Mouse (Mus musculus): ENCODE data around the gene Nedd9. TPM values are rescaled to one million over a fixed set of nuclear protein-coding genes. Genes with fewer than 3 reads are reported as not detected.

Gene Nedd9
- polyA plus RNA-seq (2015; fragmentation: Nextera tagmentation; extraction: Ambion mirVana): 25.4 and 26.5 TPM in 2 replicates

DNA sequence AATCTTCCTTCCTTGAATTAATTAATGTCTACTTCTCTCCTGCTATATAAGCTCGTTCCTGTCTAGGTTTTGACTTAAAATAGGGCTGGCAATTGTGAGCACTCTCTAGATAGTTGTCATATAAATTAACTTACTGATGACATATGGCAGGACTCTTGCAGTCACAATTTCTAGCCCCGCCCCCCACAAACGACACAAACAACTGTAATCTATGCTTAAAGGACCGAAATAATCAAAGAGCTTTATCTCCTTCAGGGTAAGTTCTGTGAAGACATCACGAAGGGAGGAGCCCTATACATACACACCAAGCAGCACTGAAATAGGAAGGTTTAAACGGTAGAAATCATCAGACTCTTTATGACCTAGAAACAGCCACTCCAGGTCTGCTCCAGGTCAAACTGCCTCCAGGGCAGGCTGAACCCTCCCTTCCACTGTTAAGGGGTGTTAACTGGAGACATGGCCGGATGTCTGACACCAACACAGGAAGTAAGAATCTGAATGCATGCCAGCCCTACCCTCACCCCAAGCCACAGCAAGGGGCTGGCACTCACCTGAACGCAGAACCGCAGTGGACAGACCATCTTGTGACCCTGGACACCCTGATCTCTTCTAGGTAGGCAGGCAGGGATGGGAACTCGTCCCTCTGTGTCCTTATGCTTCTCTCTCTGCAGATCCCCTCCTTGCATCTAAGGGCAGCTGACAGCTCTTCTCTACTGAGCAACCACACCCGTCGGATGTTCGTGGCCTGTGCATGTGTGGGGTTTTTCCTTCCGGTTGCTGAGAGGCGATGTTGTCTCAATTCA, at the start of gene Nedd9:
Gene Nedd9, minus strand, starts transcription at position 757 of the 803 bp plus-strand sequence.
- Histone ChIP-seq H3K4me2 (replicated peaks) (no peak within 1 kb of the TSS), H3K36me3 (no peaks in the 10 kb centered on the region), H3K9ac (replicated peaks) (no peak within 1 kb of the TSS), H3K27ac (replicated peaks) (no peak within 1 kb of the TSS), H3K9me3 (no peaks in the 10 kb centered on the region), H3K4me3 (no peak within 1 kb of the TSS), H3K4me1 (no peaks in the 10 kb centered on the region), H3K27me3 (no peaks in the 10 kb centered on the region)
- WGBS: 81% methylated on average over 15 of the region's 15 CpGs
- ATAC-seq (replicated peaks): no peak

DNA sequence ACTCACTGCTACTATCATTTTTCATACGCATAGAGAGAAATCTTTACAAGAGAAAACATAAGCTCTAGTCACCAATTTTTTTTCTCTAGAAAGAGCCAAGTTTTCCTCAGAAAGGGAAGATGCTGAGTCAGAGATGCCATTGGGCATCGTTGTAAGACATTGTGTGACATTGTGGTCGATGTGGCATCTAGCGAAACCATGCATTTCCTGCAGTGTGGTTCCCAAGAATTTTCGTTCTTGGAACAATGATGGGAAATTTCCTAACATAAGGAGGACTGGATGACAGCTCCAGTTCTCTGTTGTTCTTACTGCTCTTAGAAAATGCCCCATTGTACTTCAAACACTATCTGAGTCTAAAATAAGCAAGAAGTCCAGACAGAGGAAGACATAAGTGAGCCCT, 45.5 kb upstream of the Nedd9 start:
- H3K4me2 ChIP-seq (replicated peaks): no peak overlapping the region
- no peak overlapping the region for H3K4me3 ChIP-seq
- H3K4me1 ChIP-seq: no peaks in the 10 kb centered on the region
- no peaks in the 10 kb centered on the region for H3K27me3 ChIP-seq
- WGBS: 88% methylated on average over 5 of the region's 5 CpGs
- no peaks in the 10 kb centered on the region for H3K36me3 ChIP-seq
- ATAC-seq (replicated peaks): no peak
- H3K9ac ChIP-seq (replicated peaks): no peak overlapping the region
- no peaks in the 10 kb centered on the region for H3K9me3 ChIP-seq
- H3K27ac ChIP-seq (replicated peaks): no peak overlapping the region

DNA sequence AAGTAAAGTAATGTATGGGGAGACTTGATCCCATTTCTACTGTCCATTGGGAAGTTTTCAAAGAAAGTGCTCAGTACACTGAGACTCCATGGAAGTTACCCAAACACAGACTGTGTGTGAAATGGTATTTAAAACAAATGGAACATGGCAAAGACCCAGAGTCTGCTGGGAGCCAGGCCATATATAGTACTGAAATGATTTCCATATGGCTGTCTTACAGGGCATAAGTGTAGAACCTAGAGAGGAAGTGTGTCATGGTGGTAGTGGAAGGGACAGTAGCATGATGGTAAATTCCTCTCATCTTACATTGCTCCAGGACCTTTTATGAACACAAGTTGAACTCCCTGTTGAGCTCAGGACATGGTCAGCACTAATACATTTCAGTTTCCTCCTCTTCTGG, 43.2 kb upstream of the Nedd9 start:
- ATAC-seq (replicated peaks): no peak

DNA sequence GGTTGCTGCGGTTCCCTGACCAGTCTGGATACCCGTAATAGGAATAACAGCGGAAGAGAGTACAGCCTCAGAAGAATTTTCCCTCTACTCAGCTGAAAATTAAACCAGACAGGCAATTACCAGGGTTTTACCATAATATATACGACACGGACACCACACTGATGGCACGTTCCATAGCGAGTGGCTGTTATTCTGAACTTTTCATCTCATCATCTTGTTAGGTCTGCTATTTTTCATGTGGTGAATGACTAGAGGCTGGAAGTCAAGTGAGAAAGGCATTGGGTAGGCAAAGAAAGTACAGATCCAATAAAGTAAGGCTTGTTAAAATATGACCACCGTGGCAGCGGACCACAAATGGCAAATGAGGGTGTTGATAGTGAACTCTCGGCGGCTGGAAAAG, 37.0 kb upstream of the Nedd9 start:
- Histone ChIP-seq H3K4me2 (replicated peaks) (no peak overlapping the region), H3K9me3 (no peaks in the 10 kb centered on the region), H3K27me3 (no peaks in the 10 kb centered on the region), H3K4me3 (no peak overlapping the region), H3K4me1 (no peaks in the 10 kb centered on the region), H3K9ac (replicated peaks) (no peak overlapping the region), H3K36me3 (no peaks in the 10 kb centered on the region), H3K27ac (replicated peaks) (no peak overlapping the region)
- ATAC-seq (replicated peaks): no peak
- 97% methylated on average over 11 of the region's 11 CpGs for WGBS

More for the DNA sequence above, 43.2 kb upstream of the Nedd9 start:
- Histone ChIP-seq H3K9ac (replicated peaks) (no peak overlapping the region), H3K27ac (replicated peaks) (no peak overlapping the region), H3K36me3 (no peaks in the 10 kb centered on the region), H3K4me3 (no peak overlapping the region), H3K27me3 (no peaks in the 10 kb centered on the region), H3K4me2 (replicated peaks) (no peak overlapping the region), H3K4me1 (no peaks in the 10 kb centered on the region), H3K9me3 (no peaks in the 10 kb centered on the region)

DNA sequence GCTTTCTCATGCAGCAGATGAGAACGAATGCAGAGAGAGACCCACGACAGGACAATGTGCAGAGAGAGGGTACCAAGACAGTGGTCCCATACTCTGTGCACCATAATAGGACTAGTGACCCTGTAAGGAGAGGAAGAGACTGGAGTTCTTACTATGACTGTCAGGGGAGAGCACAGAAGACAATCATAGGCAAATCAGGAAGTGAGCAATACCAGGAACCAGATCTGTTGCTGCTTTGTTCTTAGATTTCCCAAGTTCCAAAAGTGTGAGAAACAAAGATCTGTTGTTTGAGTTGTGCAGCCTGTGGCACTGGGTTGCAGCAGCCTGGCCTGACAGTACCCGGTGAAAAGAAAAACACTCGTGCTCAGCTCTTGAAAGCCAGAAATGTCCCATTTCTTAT, 34.1 kb upstream of the Nedd9 start:
- Histone ChIP-seq H3K4me1 (no peaks in the 10 kb centered on the region), H3K9ac (replicated peaks) (no peak overlapping the region), H3K27me3 (no peaks in the 10 kb centered on the region), H3K9me3 (no peaks in the 10 kb centered on the region), H3K27ac (replicated peaks) (no peak overlapping the region), H3K4me2 (replicated peaks) (no peak overlapping the region), H3K4me3 (no peak overlapping the region), H3K36me3 (no peaks in the 10 kb centered on the region)
- ATAC-seq (replicated peaks): no peak
- WGBS: 91% methylated on average over 4 of the region's 4 CpGs

DNA sequence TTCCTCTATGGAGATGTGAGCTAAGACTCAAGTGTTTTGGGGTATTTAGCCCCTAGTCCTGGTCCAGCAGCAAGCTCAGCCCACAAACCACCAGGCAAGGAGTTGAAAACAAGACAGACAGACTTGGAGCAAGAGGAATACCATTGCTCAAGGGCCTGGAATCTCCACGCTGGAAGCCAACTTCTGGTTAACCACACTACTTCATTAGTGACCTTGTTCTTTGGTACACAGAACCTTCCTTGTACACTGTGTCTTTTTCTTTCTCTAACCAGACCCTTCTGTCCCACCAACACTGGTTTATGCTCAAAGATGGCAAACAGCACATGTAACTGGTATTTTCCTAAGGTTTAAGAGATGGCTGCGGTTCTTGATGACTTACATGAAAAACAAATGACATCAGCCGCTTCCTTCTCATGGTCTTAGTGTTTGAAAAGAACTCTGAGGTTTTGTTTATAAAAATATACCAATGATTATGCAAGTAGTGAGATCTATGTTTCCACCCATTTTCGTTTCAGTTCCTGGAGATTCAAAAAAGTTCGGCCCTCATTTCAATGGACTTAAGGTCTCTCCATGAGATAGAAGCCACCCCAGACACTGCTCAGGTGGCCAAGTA, 33.5 kb upstream of the Nedd9 start:
- no peaks in the 10 kb centered on the region for H3K9me3 ChIP-seq
- no peak overlapping the region for H3K9ac ChIP-seq (replicated peaks)
- 91% methylated on average over 5 of the region's 5 CpGs for WGBS
- H3K4me2 ChIP-seq (replicated peaks): no peak overlapping the region
- H3K27ac ChIP-seq (replicated peaks): no peak overlapping the region
- H3K27me3 ChIP-seq: no peaks in the 10 kb centered on the region
- no peak overlapping the region for H3K4me3 ChIP-seq
- ATAC-seq (replicated peaks): no peak
- H3K36me3 ChIP-seq: no peaks in the 10 kb centered on the region
- no peaks in the 10 kb centered on the region for H3K4me1 ChIP-seq

DNA sequence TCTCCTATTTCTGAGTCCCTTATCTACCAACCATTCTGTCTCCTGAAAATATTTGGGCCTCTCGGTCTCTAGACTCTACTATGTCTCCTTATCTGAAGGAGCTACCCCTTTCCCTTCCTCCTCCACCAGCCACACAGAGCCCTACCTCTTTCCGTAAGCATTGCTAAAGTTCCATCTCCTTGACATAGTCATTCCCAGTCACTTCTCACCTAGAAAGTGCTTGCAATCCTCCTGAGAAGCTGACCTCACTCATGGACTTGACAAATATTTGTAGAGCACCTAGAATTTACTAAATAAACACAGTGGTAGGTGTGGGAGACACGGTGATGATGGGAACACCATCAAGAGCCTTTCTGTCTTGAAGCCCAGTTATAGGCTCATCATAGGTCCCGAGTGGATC, 32.6 kb upstream of the Nedd9 start:
- Histone ChIP-seq H3K27ac (replicated peaks) (no peak overlapping the region), H3K4me2 (replicated peaks) (no peak overlapping the region), H3K27me3 (no peaks in the 10 kb centered on the region), H3K4me1 (no peaks in the 10 kb centered on the region), H3K9ac (replicated peaks) (no peak overlapping the region), H3K9me3 (no peaks in the 10 kb centered on the region), H3K36me3 (no peaks in the 10 kb centered on the region), H3K4me3 (no peak overlapping the region)
- ATAC-seq (replicated peaks): no peak
- 88% methylated on average over 4 of the region's 4 CpGs for WGBS

DNA sequence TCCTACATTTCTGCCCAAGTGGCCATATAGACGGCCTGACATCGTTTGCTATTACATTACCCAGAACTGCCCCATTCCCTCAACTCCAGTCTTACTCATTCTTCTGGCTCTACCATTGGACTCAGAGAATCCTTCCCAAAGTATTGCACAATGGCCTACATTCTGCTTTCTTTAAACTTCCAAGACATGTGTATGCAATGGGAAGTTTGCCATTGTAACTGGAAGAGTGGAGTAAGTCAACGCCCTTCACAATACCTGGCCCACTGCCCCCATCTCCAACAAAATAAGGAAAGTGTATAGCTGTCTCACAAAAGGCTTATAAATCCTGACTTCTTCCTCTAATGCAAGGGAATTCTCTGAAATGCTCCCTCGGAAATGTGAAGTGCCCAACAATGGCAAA, 30.0 kb upstream of the Nedd9 start:
- Histone ChIP-seq H3K9me3 (no peaks in the 10 kb centered on the region), H3K4me3 (no peak overlapping the region), H3K4me1 (no peaks in the 10 kb centered on the region), H3K4me2 (replicated peaks) (no peak overlapping the region), H3K36me3 (no peaks in the 10 kb centered on the region), H3K9ac (replicated peaks) (no peak overlapping the region), H3K27ac (replicated peaks) (no peak overlapping the region), H3K27me3 (no peaks in the 10 kb centered on the region)
- no peak for ATAC-seq (replicated peaks)
- WGBS: 91% methylated on average over 4 of the region's 4 CpGs

DNA sequence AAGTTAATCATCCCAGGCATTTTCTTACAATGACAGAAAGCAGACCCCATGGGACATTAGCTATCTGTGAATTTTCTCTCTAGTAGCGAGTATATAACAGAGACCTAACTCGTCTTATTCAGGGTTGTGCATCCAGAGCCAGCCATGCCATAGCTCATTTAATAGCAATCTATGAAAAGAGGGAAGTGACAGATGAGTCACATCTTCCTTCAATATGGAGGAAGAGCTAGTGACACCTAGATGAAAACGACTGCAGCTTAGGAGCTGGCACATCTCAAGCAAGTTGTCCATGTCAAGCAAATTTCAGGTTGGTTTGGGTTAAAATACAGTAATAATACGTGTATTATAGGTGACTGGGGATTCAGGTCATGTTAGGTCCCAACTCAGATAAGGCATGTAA, 28.6 kb upstream of the Nedd9 start:
- H3K27me3 ChIP-seq: no peaks in the 10 kb centered on the region
- ATAC-seq (replicated peaks): no peak
- H3K9me3 ChIP-seq: no peaks in the 10 kb centered on the region
- H3K27ac ChIP-seq (replicated peaks): no peak overlapping the region
- H3K4me2 ChIP-seq (replicated peaks): no peak overlapping the region
- WGBS: 93% methylated on average over 4 of the region's 4 CpGs
- no peaks in the 10 kb centered on the region for H3K4me1 ChIP-seq
- no peak overlapping the region for H3K4me3 ChIP-seq
- no peak overlapping the region for H3K9ac ChIP-seq (replicated peaks)
- no peaks in the 10 kb centered on the region for H3K36me3 ChIP-seq

DNA sequence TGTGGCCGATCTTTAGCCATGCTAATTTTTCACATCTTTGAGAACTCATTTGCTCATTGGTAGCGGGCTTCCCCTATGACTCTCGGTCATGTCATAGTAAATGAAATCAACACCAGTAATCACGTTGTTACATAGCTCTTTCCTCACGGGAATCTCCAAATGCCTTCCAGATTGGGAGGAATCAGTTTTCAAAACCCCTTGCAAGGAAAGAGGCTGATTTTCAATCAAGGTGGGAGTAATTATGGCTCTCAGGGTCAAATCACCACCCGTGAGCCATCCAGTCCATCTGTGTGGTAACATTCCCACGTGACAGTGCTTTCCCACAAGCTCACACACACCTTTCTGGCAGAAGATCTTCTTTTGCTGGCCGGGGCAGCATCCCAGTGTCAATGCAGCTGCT, 27.8 kb upstream of the Nedd9 start:
- Histone ChIP-seq H3K36me3 (no peaks in the 10 kb centered on the region), H3K9ac (replicated peaks) (no peak overlapping the region), H3K27ac (replicated peaks) (no peak overlapping the region), H3K4me2 (replicated peaks) (no peak overlapping the region), H3K4me3 (no peak overlapping the region), H3K4me1 (no peaks in the 10 kb centered on the region), H3K9me3 (no peaks in the 10 kb centered on the region), H3K27me3 (no peaks in the 10 kb centered on the region)
- no peak for ATAC-seq (replicated peaks)
- WGBS: 84% methylated on average over 8 of the region's 8 CpGs

DNA sequence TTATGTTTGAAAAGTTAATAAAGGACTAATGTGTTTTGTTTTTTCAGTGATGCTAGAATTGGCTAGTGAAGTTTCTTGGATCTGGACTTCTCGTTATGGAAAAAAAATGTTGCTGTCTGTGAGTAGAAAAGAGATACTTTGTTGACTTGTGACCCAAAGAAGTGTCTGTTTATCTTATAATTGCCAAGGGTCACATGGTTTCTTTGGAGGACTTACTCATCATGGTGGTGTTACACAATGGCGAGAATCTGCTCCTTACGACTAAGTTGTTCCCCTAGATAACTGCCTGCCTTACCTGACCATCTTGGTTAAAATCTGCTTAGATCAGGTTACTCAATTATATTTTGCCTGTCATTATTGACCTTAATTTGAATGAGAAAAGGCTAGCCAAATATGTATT, 26.3 kb upstream of the Nedd9 start:
- ATAC-seq (replicated peaks): no peak
- Histone ChIP-seq H3K27ac (replicated peaks) (no peak overlapping the region), H3K27me3 (no peaks in the 10 kb centered on the region), H3K9me3 (no peaks in the 10 kb centered on the region), H3K9ac (replicated peaks) (no peak overlapping the region), H3K36me3 (no peaks in the 10 kb centered on the region), H3K4me3 (no peak overlapping the region), H3K4me1 (no peaks in the 10 kb centered on the region), H3K4me2 (replicated peaks) (no peak overlapping the region)
- WGBS: 91% methylated on average over 3 of the region's 3 CpGs

DNA sequence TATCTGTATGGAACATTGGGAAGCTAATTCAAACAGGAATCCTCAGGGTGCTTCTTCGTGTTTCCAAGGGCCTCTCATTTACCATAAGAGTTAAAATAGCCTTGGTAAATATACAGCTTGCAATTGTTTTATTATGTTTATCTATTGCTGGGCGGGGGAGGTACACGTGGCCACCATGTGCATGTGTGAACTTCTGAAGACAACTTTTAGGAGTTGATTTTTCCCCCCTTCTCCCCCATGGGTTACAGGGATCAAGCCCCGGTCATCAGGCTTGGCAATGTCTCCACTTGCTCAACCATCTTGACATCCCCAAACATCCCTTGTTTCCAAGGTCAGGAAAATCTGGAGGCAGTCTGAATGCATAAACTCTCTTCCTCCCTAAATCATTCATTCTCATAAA, 25.1 kb upstream of the Nedd9 start:
- H3K27me3 ChIP-seq: no peaks in the 10 kb centered on the region
- no peak overlapping the region for H3K4me3 ChIP-seq
- no peaks in the 10 kb centered on the region for H3K9me3 ChIP-seq
- no peak overlapping the region for H3K4me2 ChIP-seq (replicated peaks)
- no peaks in the 10 kb centered on the region for H3K36me3 ChIP-seq
- H3K9ac ChIP-seq (replicated peaks): no peak overlapping the region
- ATAC-seq (replicated peaks): no peak
- H3K4me1 ChIP-seq: no peaks in the 10 kb centered on the region
- 90% methylated on average over 4 of the region's 4 CpGs for WGBS
- no peak overlapping the region for H3K27ac ChIP-seq (replicated peaks)

All from forebrain, embryonic 15.5 days (tissue).